ENCODE assay signal across 9 mouse cellular contexts in the genomic region with DNA sequence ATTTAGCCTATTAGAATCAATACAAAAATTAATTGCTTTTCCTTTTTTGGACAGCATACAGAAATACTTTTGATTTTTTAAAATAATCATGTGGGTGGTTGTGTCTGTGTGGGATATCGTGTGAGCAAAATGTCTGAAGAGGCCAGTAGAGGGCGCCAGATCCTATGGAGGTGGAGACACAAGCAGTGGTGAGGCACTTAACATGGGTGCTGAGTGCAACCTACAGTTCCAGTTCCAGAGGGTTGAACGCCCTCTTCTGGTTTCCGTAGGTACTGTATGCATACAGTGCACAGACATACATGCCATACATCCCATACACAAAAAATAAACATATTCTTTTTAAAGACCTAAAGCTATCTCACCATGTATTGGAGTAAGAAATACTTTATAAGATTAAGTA.
A peak's percentile ranks its signal among the peaks of the same experiment; 100 is the strongest.
DNase-seq lines count a peak whose midpoint lies in the region; ATAC-seq and TF ChIP-seq lines count a peak whose summit lies in the region.
"Had no signal": no experiment of that assay in that cellular context is flagged by ENCODE, and none has a peak within 500 bp of the region (broad histone marks: within the 10 kb centered on the region; RNA-seq: fewer than 3 reads in every experiment).

No protein-coding gene starts in this region.

- no peaks in the 10 kb centered on the region for H3K4me1 ChIP-seq in kidney, embryonic 16.5 days (ENCODE audit: insufficient read depth, low read length)
- no peaks in the 10 kb centered on the region for H3K4me1 ChIP-seq in ES-E14 (ENCODE audit: control insufficient read depth in 2 of 2, insufficient read depth in 2 of 2, low read length in 2 of 2, poor library complexity in 1 of 2)
- H3K4me1 ChIP-seq in forebrain, embryonic 14.5 days (ENCODE audit: control insufficient read depth, insufficient read depth, low read length), result no peaks in the 10 kb centered on the region

- H3K36me3 ChIP-seq in kidney, embryonic 16.5 days (ENCODE audit: insufficient read depth, low read length), result no peaks in the 10 kb centered on the region
- no peaks in the 10 kb centered on the region for H3K36me3 ChIP-seq in ES-E14 (ENCODE audit: control insufficient read depth, insufficient read depth, low read length, poor library complexity, severe bottlenecking)
- H3K36me3 ChIP-seq in forebrain, embryonic 14.5 days (ENCODE audit: control insufficient read depth, insufficient read depth, low read length), result no peaks in the 10 kb centered on the region
- H3K36me3 ChIP-seq: neural tube, embryonic 13.5 days had no signal

- ATAC-seq in kidney, embryonic 16.5 days (ENCODE audit: low FRiP score, low TSS enrichment), result no peak
- peak; percentile 32; the same call in 1 of the 2 replicates for ATAC-seq in forebrain, embryonic 14.5 days

- H3K27me3 ChIP-seq in kidney, embryonic 16.5 days (ENCODE audit: insufficient read depth, low read length), result no peaks in the 10 kb centered on the region
- H3K27me3 ChIP-seq in forebrain, embryonic 14.5 days (replicated peaks; ENCODE audit: control insufficient read depth, insufficient read depth, low read length), result no peaks in the 10 kb centered on the region
- H3K27me3 ChIP-seq: neural tube, embryonic 13.5 days had no signal

- DNase-seq in kidney, adult 18-20 months, result peak; percentile 52
- peak; percentile 89 for DNase-seq in ES-E14 (ENCODE audit: low read depth, low spot score)
- DNase-seq in c-Kit-negative CD71-positive TER-119-positive erythroid progenitor cells, embryonic 14.5 days (ENCODE audit: low read depth, low spot score), result peak; percentile 49
- DNase-seq in forebrain, embryonic 14.5 days (ENCODE audit: low spot score), result peak; percentile 50
- DNase-seq in left cerebral cortex, postnatal 4 days, result peak; percentile 70
- DNase-seq in naive thymus-derived CD4-positive, alpha-beta T cell, adult 2 months (ENCODE audit: low read depth), result peak; percentile 85
- peak; percentile 67 for DNase-seq in thymus, postnatal 25 days

- no peak overlapping the region for H3K4me3 ChIP-seq in kidney, embryonic 16.5 days (ENCODE audit: low read length)
- no peak overlapping the region for H3K4me3 ChIP-seq in ES-E14 (ENCODE audit: insufficient read depth in 1 of 2, low read depth in 1 of 2, low read length in 2 of 2, poor library complexity in 1 of 2, severe bottlenecking in 1 of 2)
- no peak overlapping the region for H3K4me3 ChIP-seq in forebrain, embryonic 14.5 days (ENCODE audit: low read depth, low read length)
- H3K4me3 ChIP-seq: neural tube, embryonic 13.5 days had no signal

- no peaks in the 10 kb centered on the region for H3K9me3 ChIP-seq in kidney, embryonic 16.5 days (ENCODE audit: low read length)
- no peaks in the 10 kb centered on the region for H3K9me3 ChIP-seq in ES-E14 (ENCODE audit: control insufficient read depth, insufficient read depth, low read depth, low read length)
- no peaks in the 10 kb centered on the region for H3K9me3 ChIP-seq in forebrain, embryonic 14.5 days (replicated peaks; ENCODE audit: control insufficient read depth, low read length)
- H3K9me3 ChIP-seq: neural tube, embryonic 13.5 days had no signal

- in situ Hi-C loops in ES-E14 (cut with MboI; ENCODE audit: low sequenced_read_pairs in 2 of 2, unreplicated experiment in 2 of 2), result no loop called here

- no peak overlapping the region for H3K4me2 ChIP-seq in kidney, embryonic 16.5 days (replicated peaks; ENCODE audit: low read depth, low read length)
- no peak overlapping the region for H3K4me2 ChIP-seq in forebrain, embryonic 14.5 days (ENCODE audit: low read length)
- H3K4me2 ChIP-seq: neural tube, embryonic 13.5 days had no signal

- 55% methylated on average over 4 of the region's 4 CpGs for whole genome bisulfite sequencing in kidney, embryonic 16.5 days
- 54% methylated on average over 4 of the region's 4 CpGs for WGBS in forebrain, embryonic 14.5 days

- H3K9ac ChIP-seq in kidney, embryonic 16.5 days (replicated peaks; ENCODE audit: low read length), result no peak overlapping the region
- H3K9ac ChIP-seq in ES-E14 (ENCODE audit: insufficient read depth, low read depth, low read length, poor library complexity, severe bottlenecking), result no peak overlapping the region
- H3K9ac ChIP-seq in forebrain, embryonic 14.5 days (ENCODE audit: low read length), result no peak overlapping the region
- H3K9ac ChIP-seq: neural tube, embryonic 13.5 days had no signal

- intact Hi-C loops in left cerebral cortex, postnatal 4 days (cut with DNase I), result loop anchor here (10.0 kb wide), 1 partner anchor 1946 kb away; no protein-coding TSS in a partner anchor

- H3K27ac ChIP-seq in kidney, embryonic 16.5 days (ENCODE audit: low read length), result no peak overlapping the region
- H3K27ac ChIP-seq in ES-E14 (ENCODE audit: insufficient read depth, low read depth, low read length, poor library complexity, severe bottlenecking), result no peak overlapping the region
- H3K27ac ChIP-seq in forebrain, embryonic 14.5 days (ENCODE audit: low read depth, low read length), result no peak overlapping the region
- H3K27ac ChIP-seq: neural tube, embryonic 13.5 days had no signal

TF ChIP-seq in ES-E14, 5 proteins besides CTCF, POLR2A, EP300 and RAD21:
- TF ChIP-seq CHD2 (IDR thresholded peaks at IDR 0.05; ENCODE audit: low read depth, low read length), result no peak
- no peak for TF ChIP-seq ZNF384 (IDR thresholded peaks at IDR 0.05; ENCODE audit: low read depth, low read length)
- TF ChIP-seq MAFK (IDR thresholded peaks at IDR 0.05; ENCODE audit: insufficient read depth, low read depth, low read length), result no peak
- no peak for TF ChIP-seq HCFC1 (IDR thresholded peaks at IDR 0.05; ENCODE audit: borderline replicate concordance, insufficient read depth, low read length)
- TF ChIP-seq ZC3H11A (IDR thresholded peaks at IDR 0.05; ENCODE audit: borderline replicate concordance, low read depth, low read length), result peak; percentile 86; the same call in 1 of the 2 replicates
TF ChIP-seq in ES-E14: peak in this region for 1.
